Mouse (Mus musculus) limb, embryonic 15.5 days (tissue): Measurements from ENCODE around the gene 2510002D24Rik. TPM values are rescaled to one million over a fixed set of nuclear protein-coding genes. Genes with fewer than 3 reads are reported as not detected.
"Not testable (repeated sequence)": the region's sequence is repeated elsewhere in the genome, so short reads cannot be mapped to it uniquely, and the experiment has no call there.

Experiments
- ATAC-seq: fragments of 200-750 bp; cut with Nextera tagmentation; 2 replicates; pipeline ENCODE4 v1.8.0; 2017; ENCODE audit warnings: low read depth, moderate TSS enrichment; ENCODE audit not compliant: insufficient number of reproducible peaks, low FRiP score, low TSS enrichment
- H3K27ac ChIP-seq: fragments of 300-500 bp; sonication (generic); 2 replicates; pipeline ENCODE4 v1.5.1; 2015; ENCODE audit warnings: moderate library complexity, mild to moderate bottlenecking, inconsistent platforms
- H3K27me3 ChIP-seq: fragments of 300-500 bp; sonication (generic); 2 replicates; pipeline ENCODE4 v1.6.1; 2015; ENCODE audit warnings: inconsistent platforms
- H3K36me3 ChIP-seq: fragments of 300-500 bp; sonication (generic); 2 replicates; pipeline ENCODE4 v1.6.1; 2015; ENCODE audit warnings: inconsistent platforms
- H3K4me1 ChIP-seq: fragments of 300-500 bp; sonication (generic); 2 replicates; pipeline ENCODE4 v1.6.1; 2015; ENCODE audit warnings: inconsistent platforms
- H3K4me2 ChIP-seq: fragments of 300-500 bp; sonication (generic); 2 replicates; pipeline ENCODE4 v1.6.1; 2015; ENCODE audit warnings: mild to moderate bottlenecking, inconsistent platforms
- H3K4me3 ChIP-seq: fragments of 300-500 bp; sonication (generic); 2 replicates; pipeline ENCODE4 v1.5.1; 2015; ENCODE audit warnings: mild to moderate bottlenecking, inconsistent platforms
- H3K9ac ChIP-seq: fragments of 300-500 bp; sonication (generic); 2 replicates; pipeline ENCODE4 v1.6.1; 2015; ENCODE audit warnings: inconsistent platforms
- H3K9me3 ChIP-seq: fragments of 300-500 bp; sonication (generic); 2 replicates; pipeline ENCODE4 v1.6.1; 2016; ENCODE audit warnings: inconsistent platforms
- WGBS: fragments of 180-500 bp; shearing (Covaris S2); methylation state at CpG from one replicate; pipeline ENCODE4 v1.1.7; 2015; 5-methylcytosine and 5-hydroxymethylcytosine counted together
- polyA plus RNA-seq: library from polyadenylated mRNA; unstranded; fragments of >200 nt; fragmentation: Nextera tagmentation; extraction: Ambion mirVana; gene quantifications from 2 replicates; pipeline ENCODE4 v1.2.1, GENCODE M21; 2015

2510002D24Rik gene
- polyA plus RNA-seq, 1 experiment from 2014 or later = 43.6 TPM

- WGBS = 88% methylated on average over 1 of the region's 1 CpGs
- ATAC-seq = not testable (repeated sequence)
Observed at GRCm38 (mm10) chr16:18870495-18870894, 34.1 kb downstream of the 2510002D24Rik start.

GRCm38 (mm10) chr16:18876091-18876441 is 39.7 kb downstream of the 2510002D24Rik start:
- WGBS = under 1% methylated on average over 17 of the region's 17 CpGs
- Histone ChIP-seq H3K27me3 (no peaks in the 10 kb centered on the region), H3K9ac (peak overlapping the region; percentile 85), H3K4me3 (peak overlapping the region; percentile 97), H3K4me1 (peaks cover 14% of the 10 kb centered on the region), H3K27ac (peak overlapping the region; percentile 97), H3K9me3 (no peaks in the 10 kb centered on the region), H3K4me2 (peak overlapping the region; percentile 81), H3K36me3 (peaks cover 29% of the 10 kb centered on the region)
- ATAC-seq = no peak; the same call in 1 of the 2 replicates

More at GRCm38 (mm10) chr16:18870495-18870894, 34.1 kb downstream of the 2510002D24Rik start:
- not testable (repeated sequence) for H3K4me3 ChIP-seq, H3K4me2 ChIP-seq, H3K9me3 ChIP-seq, H3K27me3 ChIP-seq, H3K9ac ChIP-seq, H3K4me1 ChIP-seq, H3K27ac ChIP-seq
- peaks cover 30% of the 10 kb centered on the region for H3K36me3 ChIP-seq

GRCm38 (mm10) chr16:18876442-18877308 is 40.3 kb downstream of the 2510002D24Rik start, which contains the start of the genes Mrpl40 and Hira:
Gene Mrpl40 (minus strand): TSS chr16:18876862.
Gene Hira (plus strand): TSS chr16:18877037.
- Histone ChIP-seq H3K4me2 (peak within 1 kb of the TSS; percentile 81), H3K36me3 (peaks cover 27% of the 10 kb centered on the region), H3K4me3 (peak within 1 kb of the TSS; percentile 97), H3K9ac (peak within 1 kb of the TSS; percentile 85), H3K9me3 (no peaks in the 10 kb centered on the region), H3K27ac (peak within 1 kb of the TSS; percentile 97), H3K4me1 (peaks cover 14% of the 10 kb centered on the region), H3K27me3 (no peaks in the 10 kb centered on the region)
- under 1% methylated on average over 87 of the region's 93 CpGs for WGBS
- ATAC-seq = peak; percentile 94

- Histone ChIP-seq H3K4me2 (peak overlapping the region; percentile 81), H3K4me1 (peaks cover 14% of the 10 kb centered on the region), H3K9ac (peak overlapping the region; percentile 85), H3K9me3 (no peaks in the 10 kb centered on the region), H3K27ac (peak overlapping the region; percentile 97), H3K27me3 (no peaks in the 10 kb centered on the region), H3K36me3 (peaks cover 20% of the 10 kb centered on the region), H3K4me3 (peak overlapping the region; percentile 97)
- ATAC-seq = peak; percentile 40
- under 1% methylated on average over 42 of the region's 43 CpGs for WGBS
Observed at GRCm38 (mm10) chr16:18877386-18878090, 41.2 kb downstream of the 2510002D24Rik start.

- 22% methylated on average over 20 of the region's 20 CpGs for WGBS
- peak overlapping the region; percentile 97 for H3K4me3 ChIP-seq
- peak overlapping the region; percentile 85 for H3K9ac ChIP-seq
- peak overlapping the region; percentile 97 for H3K27ac ChIP-seq
- no peaks in the 10 kb centered on the region for H3K27me3 ChIP-seq
- peaks cover 14% of the 10 kb centered on the region for H3K4me1 ChIP-seq
- peak overlapping the region; percentile 81 for H3K4me2 ChIP-seq
- ATAC-seq = no peak; the same call in 1 of the 2 replicates
- H3K9me3 ChIP-seq = no peaks in the 10 kb centered on the region
- peaks cover 14% of the 10 kb centered on the region; the same call in 1 of the 2 replicates for H3K36me3 ChIP-seq
Observed at GRCm38 (mm10) chr16:18878091-18878720, 41.8 kb downstream of the 2510002D24Rik start.

- no peak overlapping the region for H3K4me2 ChIP-seq
- no peak overlapping the region for H3K4me3 ChIP-seq
- H3K9me3 ChIP-seq = no peaks in the 10 kb centered on the region
- ATAC-seq = no peak
- H3K27me3 ChIP-seq = no peaks in the 10 kb centered on the region
- H3K36me3 ChIP-seq = 0 out of 2 replicates have a peak, but pooled peaks cover 10% of the 10 kb centered on the region
- no peak overlapping the region for H3K9ac ChIP-seq
- no peak overlapping the region for H3K27ac ChIP-seq
- H3K4me1 ChIP-seq = 0 out of 2 replicates have a peak, but pooled peaks cover 4% of the 10 kb centered on the region
Observed at GRCm38 (mm10) chr16:18884044-18884443, 47.7 kb downstream of the 2510002D24Rik start.

Other genes starting within 250 kb of the 2510002D24Rik start
- gene Tbx1, start 245.9 kb upstream of the 2510002D24Rik start, polyA plus RNA-seq = 6.0 and 6.4 TPM in 2 replicates
- gene Gp1bb, start 214.2 kb upstream of the 2510002D24Rik start, polyA plus RNA-seq = 3.0 and 3.4 TPM in 2 replicates
- gene Gm49601, start 210.2 kb upstream of the 2510002D24Rik start, polyA plus RNA-seq = 5.5 and 6.9 TPM in 2 replicates
- 59.4 and 62.8 TPM in 2 replicates for gene Sept5, start 206.6 kb upstream of the 2510002D24Rik start, polyA plus RNA-seq
- 32.3 and 38.0 TPM in 2 replicates for gene Cldn5, start 59.7 kb upstream of the 2510002D24Rik start, polyA plus RNA-seq
- gene Ufd1, start 24.8 kb upstream of the 2510002D24Rik start, polyA plus RNA-seq = 95.2 and 96.8 TPM in 2 replicates
- 32.8 and 39.9 TPM in 2 replicates for gene Cdc45, start 24.6 kb upstream of the 2510002D24Rik start, polyA plus RNA-seq
- gene Gm28539, start within 50 bp of the 2510002D24Rik start, polyA plus RNA-seq = not detected in 2 replicates
- gene Mrpl40, start 40.3 kb downstream of the 2510002D24Rik start, polyA plus RNA-seq = 83.1 and 89.8 TPM in 2 replicates
- 12.8 and 14.6 TPM in 2 replicates for gene Hira, start 40.5 kb downstream of the 2510002D24Rik start, polyA plus RNA-seq